In genomic region chr3:116157447-116157990, GRCm38 (mm10) we compare ENCODE assay signal across 24 mouse cellular contexts. TPM values are rescaled to one million over a fixed set of nuclear protein-coding genes. Genes with fewer than 3 reads are reported as not detected.
DNase-seq lines count a peak whose midpoint lies in the region; ATAC-seq lines count a peak whose summit lies in the region.
"Had no signal": no experiment of that assay in that cellular context is flagged by ENCODE, and none has a peak within 500 bp of the region (broad histone marks: within the 10 kb centered on the region; RNA-seq: fewer than 3 reads in every experiment).

No protein-coding gene starts in this region.

- intact Hi-C loops in heart, postnatal 14 days (cut with DNase I), result no loop called here

- WGBS in embryonic facial prominence, embryonic 11.5 days, result 75% methylated on average over 13 of the region's 13 CpGs
- 80% methylated on average over 13 of the region's 13 CpGs for WGBS in embryonic facial prominence, embryonic 10.5 days
- WGBS in heart, embryonic 13.5 days, result 42% methylated on average over 13 of the region's 13 CpGs
- 77% methylated on average over 13 of the region's 13 CpGs for WGBS in limb, embryonic 10.5 days

- H3K27me3 ChIP-seq in embryonic facial prominence, embryonic 11.5 days (ENCODE audit: control insufficient read depth, insufficient read depth, low read length), result no peaks in the 10 kb centered on the region
- no peaks in the 10 kb centered on the region for H3K27me3 ChIP-seq in embryonic facial prominence, embryonic 10.5 days (replicated peaks; ENCODE audit: low read depth, poor library complexity, severe bottlenecking)
- H3K27me3 ChIP-seq in heart, embryonic 13.5 days (replicated peaks), result no peaks in the 10 kb centered on the region
- H3K27me3 ChIP-seq in limb, embryonic 10.5 days (ENCODE audit: low read depth, poor library complexity, severe bottlenecking), result no peaks in the 10 kb centered on the region
- H3K27me3 ChIP-seq: embryonic facial prominence, embryonic 13.5 days; hindbrain, embryonic 12.5 days; liver, embryonic 12.5 days had no signal

- ATAC-seq in embryonic facial prominence, embryonic 11.5 days (replicated peaks; ENCODE audit: insufficient number of reproducible peaks, low FRiP score, low TSS enrichment, low read depth), result no peak
- no peak for ATAC-seq in heart, embryonic 13.5 days (ENCODE audit: extremely low read depth, insufficient number of reproducible peaks, low FRiP score, low TSS enrichment)
- ATAC-seq: forebrain, embryonic 16.5 days; intestine, postnatal 0 days; liver, embryonic 12.5 days; liver, postnatal 0 days; midbrain, embryonic 16.5 days had no signal

- no peak overlapping the region for H3K4me2 ChIP-seq in embryonic facial prominence, embryonic 11.5 days (ENCODE audit: low read depth, low read length)
- H3K4me2 ChIP-seq in heart, embryonic 13.5 days, result peak overlapping the region; percentile 43
- H3K4me2 ChIP-seq: embryonic facial prominence, embryonic 13.5 days; hindbrain, embryonic 12.5 days; liver, embryonic 12.5 days; midbrain, embryonic 11.5 days had no signal

- H3K4me1 ChIP-seq in embryonic facial prominence, embryonic 11.5 days (ENCODE audit: control insufficient read depth, insufficient read depth, low read length), result no peaks in the 10 kb centered on the region
- peaks cover 3% of the 10 kb centered on the region for H3K4me1 ChIP-seq in embryonic facial prominence, embryonic 10.5 days
- no peaks in the 10 kb centered on the region for H3K4me1 ChIP-seq in heart, embryonic 13.5 days
- 0 out of 2 replicates have a peak, but pooled peaks cover 6% of the 10 kb centered on the region for H3K4me1 ChIP-seq in limb, embryonic 10.5 days
- H3K4me1 ChIP-seq: hindbrain, embryonic 12.5 days; liver, embryonic 12.5 days had no signal

- H3K9me3 ChIP-seq in embryonic facial prominence, embryonic 11.5 days (replicated peaks; ENCODE audit: control insufficient read depth, low read length), result no peaks in the 10 kb centered on the region
- H3K9me3 ChIP-seq in embryonic facial prominence, embryonic 10.5 days, result no peaks in the 10 kb centered on the region
- H3K9me3 ChIP-seq in heart, embryonic 13.5 days, result no peaks in the 10 kb centered on the region
- no peaks in the 10 kb centered on the region for H3K9me3 ChIP-seq in limb, embryonic 10.5 days (replicated peaks)
- H3K9me3 ChIP-seq: embryonic facial prominence, embryonic 13.5 days; hindbrain, embryonic 12.5 days; liver, embryonic 12.5 days had no signal

- H3K9ac ChIP-seq in embryonic facial prominence, embryonic 11.5 days (replicated peaks; ENCODE audit: low read length), result no peak overlapping the region
- H3K9ac ChIP-seq in heart, embryonic 13.5 days, result 0 out of 2 replicates have a peak overlapping the region, but pooled peaks have one; percentile 50
- H3K9ac ChIP-seq: embryonic facial prominence, embryonic 13.5 days; hindbrain, embryonic 12.5 days; liver, embryonic 12.5 days; liver, postnatal 0 days had no signal

- DNase-seq in embryonic facial prominence, embryonic 11.5 days (ENCODE audit: low spot score), result peak; percentile 12
- no peak for DNase-seq in embryonic facial prominence, embryonic 10.5 days (ENCODE audit: low spot score)
- DNase-seq in heart, postnatal 14 days, result no peak
- DNase-seq in retina, postnatal 1 day, result peak; percentile 9
- DNase-seq in retina, embryonic 14.5 days (ENCODE audit: low spot score), result no peak
- no peak for DNase-seq in limb, embryonic 10.5 days (ENCODE audit: low spot score)
- DNase-seq: adrenal gland, postnatal 25 days; cerebellum, adult 11-12 months; cerebellum, adult 9-11 months; gastrocnemius, adult 2 months; gastrocnemius, postnatal 36 days; liver, postnatal 0 days; lung, postnatal 36 days; thymus, adult 2 months; thymus, postnatal 36 days had no signal

- H3K36me3 ChIP-seq in embryonic facial prominence, embryonic 11.5 days (replicated peaks; ENCODE audit: control insufficient read depth, insufficient read depth, low read depth, low read length), result no peaks in the 10 kb centered on the region
- H3K36me3 ChIP-seq in embryonic facial prominence, embryonic 10.5 days (replicated peaks), result no peaks in the 10 kb centered on the region
- H3K36me3 ChIP-seq in heart, embryonic 13.5 days, result no peaks in the 10 kb centered on the region
- H3K36me3 ChIP-seq in limb, embryonic 10.5 days, result no peaks in the 10 kb centered on the region
- H3K36me3 ChIP-seq: embryonic facial prominence, embryonic 13.5 days; hindbrain, embryonic 12.5 days; liver, embryonic 12.5 days had no signal

- no peak overlapping the region for H3K27ac ChIP-seq in embryonic facial prominence, embryonic 11.5 days (replicated peaks; ENCODE audit: low read depth, low read length)
- no peak overlapping the region for H3K27ac ChIP-seq in embryonic facial prominence, embryonic 10.5 days (replicated peaks)
- H3K27ac ChIP-seq in heart, embryonic 13.5 days (replicated peaks), result no peak overlapping the region
- H3K27ac ChIP-seq in limb, embryonic 10.5 days, result no peak overlapping the region
- H3K27ac ChIP-seq: embryonic facial prominence, embryonic 13.5 days; gastrocnemius, adult 2 months; hindbrain, embryonic 12.5 days; liver, embryonic 12.5 days had no signal

- no peak overlapping the region for H3K4me3 ChIP-seq in embryonic facial prominence, embryonic 11.5 days (ENCODE audit: low read depth, low read length)
- no peak overlapping the region for H3K4me3 ChIP-seq in embryonic facial prominence, embryonic 10.5 days
- H3K4me3 ChIP-seq in heart, embryonic 13.5 days, result no peak overlapping the region
- no peak overlapping the region for H3K4me3 ChIP-seq in limb, embryonic 10.5 days
- H3K4me3 ChIP-seq: embryonic facial prominence, embryonic 13.5 days; erythroblast, embryonic 14.5 days; gastrocnemius, adult 2 months; hindbrain, embryonic 12.5 days; liver, embryonic 12.5 days had no signal

RNA-seq across cellular contexts. Expression of gene Vcam1, which starts 28.0 kb away (rescaled TPM):
- 69.3 and 75.4 TPM in 2 replicates for polyA plus RNA-seq in embryonic facial prominence, embryonic 11.5 days (2014; fragmentation: Nextera tagmentation; extraction: Ambion mirVana)
- 28.5 and 35.9 TPM in 2 replicates for polyA plus RNA-seq in embryonic facial prominence, embryonic 10.5 days (2016; fragmentation: Nextera tagmentation; extraction: Ambion mirVana)
- polyA plus RNA-seq in heart, embryonic 13.5 days (2015; fragmentation: Nextera tagmentation; extraction: Ambion mirVana), result 56.4 and 67.5 TPM in 2 replicates
- total RNA-seq in heart, postnatal 14 days (2021), result 10 to 100 TPM; 11.4 to 14.2 TPM
- polyA plus RNA-seq in limb, embryonic 10.5 days (2016; fragmentation: Nextera tagmentation; extraction: Ambion mirVana), result 35.6 and 68.9 TPM in 2 replicates

Comparison
In these comparisons a context has a peak if more than half of its experiments do, and no peak if none do; other contexts are left out.
1. DNase-seq: peak in embryonic facial prominence, embryonic 11.5 days (single experiment) and retina, postnatal 1 day (single experiment); none in embryonic facial prominence, embryonic 10.5 days (single experiment), heart, postnatal 14 days (0 of 2), retina, embryonic 14.5 days (single experiment) and limb, embryonic 10.5 days (single experiment).